Mouse (Mus musculus) erythroblast, embryonic 14.5 days (primary cell): ENCODE data around the gene Bcat2.

Experiments used
- GATA1 ChIP-seq: IDR thresholded peaks from 2 replicates; pipeline ENCODE4 v1.6.1; 2012; ENCODE audit warnings: low read length, inconsistent platforms, mixed read lengths
- TAL1 ChIP-seq: IDR thresholded peaks from 3 replicates; pipeline ENCODE4 v1.6.1; 2012; ENCODE audit warnings: low read length, inconsistent platforms, mixed read lengths

- TF ChIP-seq TAL1 (peak; percentile 100), GATA1 (peak; percentile 95)
Measured at GRCm38 (mm10) chr7:45524841-45525621, 44.9 kb upstream of the Bcat2 start.
